Mouse (Mus musculus): ENCODE results near the gene Ugt1a1.

DNA sequence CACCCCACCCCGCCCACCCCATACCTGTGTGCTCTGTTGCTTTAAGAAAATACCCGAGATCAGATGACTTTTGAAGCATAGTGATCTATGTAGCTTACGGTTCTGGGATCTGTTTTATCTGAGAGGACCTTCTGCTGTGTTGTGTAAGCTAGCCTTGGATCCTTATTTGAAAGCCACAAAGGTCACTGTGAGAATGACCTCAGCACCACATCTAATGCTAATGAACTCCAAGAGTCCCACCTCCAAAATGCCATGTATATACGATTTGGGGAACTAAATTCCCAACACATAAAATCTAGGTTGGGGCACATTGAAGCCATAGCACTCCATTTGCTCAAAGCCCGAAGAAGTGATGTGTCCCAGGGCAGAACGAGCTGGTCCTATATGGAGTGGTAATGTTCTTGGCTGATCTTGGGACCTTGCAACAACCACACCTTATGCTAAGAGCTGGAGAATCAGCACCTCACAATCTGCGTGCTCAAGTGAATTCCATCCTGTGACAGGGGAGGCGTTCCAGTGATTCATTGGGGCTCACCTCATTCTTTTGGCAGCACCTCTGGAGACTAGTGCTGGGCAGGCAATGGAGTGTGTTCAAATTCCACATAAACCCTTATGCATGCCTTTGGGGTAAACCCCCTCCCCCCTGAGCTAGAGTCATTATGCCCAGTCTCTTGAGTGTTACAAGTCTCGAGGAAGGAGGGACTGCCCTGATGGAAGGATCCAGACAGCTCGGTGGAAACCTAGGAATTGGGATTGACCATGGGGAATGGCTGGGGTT, 45.3 kb downstream of the Ugt1a1 start:
- TF ChIP-seq CTCF (IDR thresholded peaks at IDR 0.05; ENCODE audit: low read depth, low read length) (no peak), POLR2A (IDR thresholded peaks at IDR 0.05; ENCODE audit: extremely low read depth, insufficient read depth, low read length) (no peak)

All from liver, adult 2 months (tissue).